Mouse (Mus musculus): ENCODE results near the gene Cers1.
A peak's percentile ranks its signal among the peaks of the same experiment; 100 is the strongest.

Gene Cers1

GRCm38 (mm10) chr8:70352000-70352384 is 36.4 kb downstream of the Cers1 start:
- DNase-seq (ENCODE audit: low read depth, low spot score): no peak

- DNase-seq (ENCODE audit: low read depth, low spot score): no peak
Measured at GRCm38 (mm10) chr8:70352657-70353151, 37.1 kb downstream of the Cers1 start.

- peak; percentile 100 for DNase-seq (ENCODE audit: low read depth, low spot score)
Measured at GRCm38 (mm10) chr8:70353194-70353817, 37.7 kb downstream of the Cers1 start, which contains the start of gene Upf1. Gene Upf1, minus strand, starts transcription at chr8:70353278.

- DNase-seq (ENCODE audit: low read depth, low spot score): no peak
Measured at GRCm38 (mm10) chr8:70354004-70354403, 38.4 kb downstream of the Cers1 start.

GRCm38 (mm10) chr8:70356111-70356510 is 40.5 kb downstream of the Cers1 start:
- DNase-seq (ENCODE audit: low read depth, low spot score): no peak

GRCm38 (mm10) chr8:70359411-70359810 is 43.8 kb downstream of the Cers1 start:
- DNase-seq (ENCODE audit: low read depth, low spot score): no peak

- DNase-seq (ENCODE audit: low read depth, low spot score): peak; percentile 84
Measured at GRCm38 (mm10) chr8:70360769-70361168, 45.2 kb downstream of the Cers1 start.

GRCm38 (mm10) chr8:70361484-70362032 is 46.0 kb downstream of the Cers1 start:
- DNase-seq (ENCODE audit: low read depth, low spot score): no peak

GRCm38 (mm10) chr8:70364066-70364465 is 48.5 kb downstream of the Cers1 start:
- no peak for DNase-seq (ENCODE audit: low read depth, low spot score)

- DNase-seq (ENCODE audit: low read depth, low spot score): no peak
Measured at GRCm38 (mm10) chr8:70366588-70366987, 51.0 kb downstream of the Cers1 start.

GRCm38 (mm10) chr8:70370476-70370875 is 54.9 kb downstream of the Cers1 start:
- no peak for DNase-seq (ENCODE audit: low read depth, low spot score)

- no peak for DNase-seq (ENCODE audit: low read depth, low spot score)
Measured at GRCm38 (mm10) chr8:70371951-70372350, 56.4 kb downstream of the Cers1 start.

GRCm38 (mm10) chr8:70373397-70374317 is 58.1 kb downstream of the Cers1 start, which contains the start of gene Comp:
Gene Comp, plus strand, starts transcription at chr8:70373558.
- no peak for DNase-seq (ENCODE audit: low read depth, low spot score)

- peak; percentile 92 for DNase-seq (ENCODE audit: low read depth, low spot score)
Measured at GRCm38 (mm10) chr8:70374318-70374927, 58.8 kb downstream of the Cers1 start.

GRCm38 (mm10) chr8:70375212-70375859 is 59.8 kb downstream of the Cers1 start:
- no peak for DNase-seq (ENCODE audit: low read depth, low spot score)

GRCm38 (mm10) chr8:70376275-70376741 is 60.7 kb downstream of the Cers1 start:
- peak; percentile 50 for DNase-seq (ENCODE audit: low read depth, low spot score)

GRCm38 (mm10) chr8:70377049-70377448 is 61.5 kb downstream of the Cers1 start:
- peak; percentile 54 for DNase-seq (ENCODE audit: low read depth, low spot score)

GRCm38 (mm10) chr8:70380069-70380468 is 64.5 kb downstream of the Cers1 start:
- no peak for DNase-seq (ENCODE audit: low read depth, low spot score)
